Mouse (Mus musculus) gastrocnemius, adult 2 months (tissue): ENCODE data around the gene Xpo4. TPM values are rescaled to one million over a fixed set of nuclear protein-coding genes. Genes with fewer than 3 reads are reported as not detected.
"Not testable (repeated sequence)": the region's sequence is repeated elsewhere in the genome, so short reads cannot be mapped to it uniquely, and the experiment has no call there.

Experiments
- DNase-seq: peaks from one replicate; pipeline ENCODE4 v3.0.0; 2022
- H3K27ac ChIP-seq: fragments of 200-600 bp; 2 replicates; pipeline ENCODE4 v1.8.1; 2022; ENCODE audit warnings: mild to moderate bottlenecking
- H3K4me3 ChIP-seq: fragments of 200-600 bp; 2 replicates; pipeline ENCODE4 v1.8.1; 2022; ENCODE audit warnings: mild to moderate bottlenecking, moderate library complexity
- CTCF ChIP-seq: fragments of 200-600 bp; IDR thresholded peaks from 2 replicates; pipeline ENCODE4 v1.8.1; 2022; ENCODE audit warnings: antibody characterized with exemption, mild to moderate bottlenecking, moderate library complexity
- intact Hi-C: fragments of 180-260 bp; cut with DNase I; formaldehyde crosslinking; loops from one replicate; pipeline ENCODE4 v1.15.1; 2025
- total RNA-seq, 2 experiments: library from RNA; stranded (reverse); gene quantifications; 2 replicates each; pipeline ENCODE4 v1.2.3; 2021

Gene Xpo4
- total RNA-seq, 2 experiments from 2014 or later, result 8.4 to 17.8 TPM

GRCm38 (mm10) chr14:57696066-57696465 is 30.8 kb upstream of the Xpo4 start:
- no peak for DNase-seq
- intact Hi-C loops, result no loop called here
- Histone ChIP-seq H3K27ac (no peak overlapping the region), H3K4me3 (no peak overlapping the region)
- no peak for TF ChIP-seq CTCF

DNA sequence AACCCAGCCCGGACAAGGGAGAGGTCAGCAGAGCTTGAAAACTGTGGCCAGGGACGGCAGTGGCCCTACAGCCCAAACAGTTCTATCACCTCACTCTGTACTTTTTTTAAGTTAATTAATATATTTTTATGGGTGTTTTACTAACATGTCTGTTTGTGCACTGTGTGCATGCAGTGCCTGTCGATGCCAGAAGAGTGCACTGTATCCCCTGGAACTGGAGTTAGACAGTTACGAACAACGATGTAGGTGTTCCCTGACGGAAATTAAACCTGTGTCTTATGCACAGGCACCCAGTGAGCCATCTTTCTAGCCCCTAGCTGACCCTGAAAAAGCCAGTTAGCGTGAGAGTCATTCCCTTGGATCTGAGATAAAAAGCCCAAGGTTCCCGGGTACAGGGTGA is 30.3 kb upstream of the Xpo4 start:
- DNase-seq, result no peak
- H3K27ac ChIP-seq, result no peak overlapping the region
- TF ChIP-seq CTCF, result peak; percentile 49
- intact Hi-C loops, result no loop called here
- no peak overlapping the region for H3K4me3 ChIP-seq

DNA sequence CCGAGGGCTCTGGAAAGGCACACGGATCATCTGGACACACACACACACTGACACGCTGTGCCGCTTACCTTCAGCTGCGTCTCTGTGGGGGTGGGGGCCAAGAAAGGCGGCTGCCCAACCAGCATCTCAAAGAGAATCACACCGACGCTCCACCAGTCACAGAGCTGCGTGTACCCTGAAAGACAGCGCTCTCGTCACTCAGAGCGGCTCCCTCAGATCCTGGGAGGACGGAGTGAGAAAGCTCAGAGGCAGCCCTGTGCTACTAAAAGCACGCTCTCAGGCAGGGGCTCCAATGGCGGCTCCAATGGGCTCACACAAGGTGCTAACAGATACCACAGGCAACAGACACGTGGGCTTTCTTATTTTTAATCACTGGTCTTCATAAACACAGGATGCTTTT is 29.0 kb upstream of the Xpo4 start:
- no peak for TF ChIP-seq CTCF
- intact Hi-C loops, result no loop called here
- no peak overlapping the region for H3K27ac ChIP-seq

GRCm38 (mm10) chr14:57692517-57693130 is 27.4 kb upstream of the Xpo4 start:
- intact Hi-C loops, result no loop called here
- H3K27ac ChIP-seq, result no peak overlapping the region
- H3K4me3 ChIP-seq, result no peak overlapping the region
- DNase-seq, result no peak
- TF ChIP-seq CTCF, result no peak

More for the DNA sequence above, 29.0 kb upstream of the Xpo4 start:
- no peak overlapping the region for H3K4me3 ChIP-seq
- no peak for DNase-seq

DNA sequence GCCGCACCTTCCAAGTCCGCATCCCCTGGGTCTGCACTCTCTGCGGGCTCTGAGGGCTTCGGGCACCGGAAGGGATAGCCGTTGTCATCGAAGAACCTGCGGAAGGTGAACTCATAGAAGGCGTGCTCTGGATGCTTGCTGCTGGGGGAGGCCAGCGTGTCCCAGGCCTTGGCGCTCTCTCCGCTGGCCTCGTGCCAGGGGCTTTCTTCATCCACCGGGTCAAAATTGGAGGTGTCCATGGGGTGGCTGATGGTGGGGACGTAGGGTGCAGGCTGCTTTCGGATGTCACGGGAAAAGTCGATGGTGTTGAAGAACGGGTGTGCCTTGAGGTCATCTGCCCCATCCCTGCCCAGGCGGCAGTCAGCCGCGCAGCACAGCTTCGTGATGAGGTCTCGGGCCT is 26.1 kb upstream of the Xpo4 start:
- intact Hi-C loops, result no loop called here
- H3K4me3 ChIP-seq, result no peak overlapping the region
- no peak for TF ChIP-seq CTCF
- no peak overlapping the region for H3K27ac ChIP-seq
- DNase-seq, result no peak

GRCm38 (mm10) chr14:57690681-57691080 is 25.5 kb upstream of the Xpo4 start:
- H3K27ac ChIP-seq, result no peak overlapping the region
- TF ChIP-seq CTCF, result no peak
- intact Hi-C loops, result no loop called here

DNA sequence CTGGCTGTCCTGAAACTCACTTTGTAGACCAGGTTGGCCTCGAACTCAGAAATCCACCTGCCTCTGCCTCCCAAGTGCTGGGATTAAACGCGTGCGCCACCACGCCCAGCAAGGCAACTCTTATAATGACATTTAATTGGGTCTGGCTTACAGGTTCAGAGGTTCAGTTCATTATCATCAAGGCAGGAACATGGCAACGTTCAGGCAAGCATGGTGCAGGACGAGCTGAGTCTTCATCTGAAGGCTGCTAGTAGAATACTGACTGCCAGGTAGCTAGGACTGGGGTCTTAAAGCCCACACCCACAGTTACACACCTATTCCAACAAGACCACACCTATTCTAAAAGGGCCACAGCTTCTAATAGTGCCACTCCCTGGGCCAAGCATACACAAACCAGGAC is 22.8 kb upstream of the Xpo4 start:
- not testable (repeated sequence) for H3K27ac ChIP-seq, H3K4me3 ChIP-seq, DNase-seq
- intact Hi-C loops, result loop anchor here (10.0 kb wide), 2 partner anchors 57 to 137 kb away; partner anchors contain the start of genes Gm49361, Mrpl57 and Ska3

More at GRCm38 (mm10) chr14:57690681-57691080, 25.5 kb upstream of the Xpo4 start:
- no peak overlapping the region for H3K4me3 ChIP-seq
- no peak for DNase-seq

DNA sequence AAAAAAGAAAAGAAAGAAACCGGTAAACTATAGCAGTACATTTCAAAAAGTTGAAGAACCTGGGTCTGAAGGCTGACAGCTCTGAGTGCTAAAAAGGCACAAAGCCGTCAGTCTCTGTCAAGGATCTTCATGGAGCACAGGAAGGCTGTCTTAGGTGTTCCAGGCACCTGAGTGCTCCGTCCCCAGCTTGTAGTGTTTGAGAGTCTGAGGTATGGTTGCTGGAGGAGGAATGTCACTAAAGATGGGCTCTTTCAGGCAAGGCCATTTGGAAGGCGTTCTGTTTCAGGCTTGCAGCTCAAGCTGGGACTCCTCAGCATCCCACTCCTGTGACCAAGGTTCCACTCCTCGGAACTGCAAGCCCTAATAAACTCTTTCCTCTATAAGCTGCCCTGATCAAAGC is 22.2 kb upstream of the Xpo4 start:
- H3K4me3 ChIP-seq, result no peak overlapping the region
- TF ChIP-seq CTCF, result no peak
- no peak overlapping the region for H3K27ac ChIP-seq
- DNase-seq, result no peak
- intact Hi-C loops, result loop anchor here (10.0 kb wide), 2 partner anchors 57 to 137 kb away; partner anchors contain the start of genes Gm49361, Mrpl57 and Ska3

DNA sequence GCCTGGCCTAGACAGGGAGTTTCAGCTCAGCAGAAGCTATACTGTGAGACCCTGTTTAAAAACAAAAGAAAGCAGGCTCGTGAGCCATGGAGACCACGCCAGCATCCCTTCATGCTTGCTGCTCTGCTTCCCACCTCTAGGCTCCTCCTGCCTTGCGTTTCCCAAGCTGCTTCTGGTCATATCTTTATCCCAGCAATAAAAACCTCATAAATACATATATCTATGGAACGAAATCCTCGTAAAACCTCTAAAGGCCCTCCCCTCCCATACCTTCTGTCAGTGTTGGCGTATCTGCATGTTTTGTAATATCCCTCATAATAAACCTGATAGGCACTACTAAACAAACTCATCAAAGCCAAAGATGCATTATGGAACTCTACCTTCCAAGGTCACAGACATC is 21.4 kb upstream of the Xpo4 start:
- no peak overlapping the region for H3K4me3 ChIP-seq
- intact Hi-C loops, result loop anchor here (10.0 kb wide), 2 partner anchors 58 to 138 kb away; partner anchors contain the start of genes Gm49361, Mrpl57 and Ska3
- DNase-seq, result no peak
- no peak overlapping the region for H3K27ac ChIP-seq
- TF ChIP-seq CTCF, result no peak

DNA sequence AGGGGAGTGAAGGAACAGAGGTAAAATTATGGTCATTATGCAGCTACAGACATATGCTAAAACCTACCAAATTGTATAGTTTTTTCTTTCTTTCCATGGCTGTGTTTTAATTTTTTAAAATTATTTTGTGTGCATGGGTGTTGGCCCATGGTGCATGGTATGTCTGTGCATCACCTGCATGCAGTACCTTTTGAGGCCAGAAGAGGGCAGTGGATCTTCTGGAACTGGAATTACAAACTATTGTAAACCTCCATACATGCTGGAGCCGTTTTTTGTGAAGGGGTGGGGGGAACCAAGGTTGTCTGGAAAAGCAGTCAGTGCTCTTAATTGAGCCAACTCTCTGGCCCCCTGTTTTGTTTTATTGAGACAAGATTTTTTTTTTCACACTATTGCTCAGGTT is 19.3 kb upstream of the Xpo4 start:
- Histone ChIP-seq H3K4me3 (no peak overlapping the region), H3K27ac (no peak overlapping the region)
- DNase-seq, result peak; percentile 69
- peak; percentile 88 for TF ChIP-seq CTCF
- intact Hi-C loops, result loop anchor here (5.0 to 10.0 kb wide), 5 partner anchors 60 to 1428 kb away; partner anchors contain the start of genes Gm49361, Mrpl57, Sap18 and Ska3

GRCm38 (mm10) chr14:57682751-57683150 is 17.5 kb upstream of the Xpo4 start:
- no peak for TF ChIP-seq CTCF
- DNase-seq, result no peak
- Histone ChIP-seq H3K27ac (no peak overlapping the region), H3K4me3 (no peak overlapping the region)
- intact Hi-C loops, result loop anchor here (5.0 to 10.0 kb wide), 5 partner anchors 62 to 1430 kb away; partner anchors contain the start of genes Gm49361, Mrpl57, Sap18 and Ska3

GRCm38 (mm10) chr14:57679958-57680535 is 14.8 kb upstream of the Xpo4 start:
- TF ChIP-seq CTCF, result peak; percentile 92
- no peak overlapping the region for H3K4me3 ChIP-seq
- no peak overlapping the region for H3K27ac ChIP-seq
- intact Hi-C loops, result loop anchor here (1.0 to 10.0 kb wide), 6 partner anchors 65 to 1432 kb away; partner anchors contain the start of genes Gm49361, Mrpl57, Sap18 and Ska3
- DNase-seq, result peak; percentile 85

- intact Hi-C loops, result no loop called here
- DNase-seq, result no peak
- Histone ChIP-seq H3K4me3 (no peak overlapping the region), H3K27ac (no peak overlapping the region)
- no peak for TF ChIP-seq CTCF
These were observed 14.3 kb upstream of the Xpo4 start for GRCm38 (mm10) chr14:57679523-57679922.

GRCm38 (mm10) chr14:57675481-57675880 is 10.3 kb upstream of the Xpo4 start:
- intact Hi-C loops, result no loop called here
- Histone ChIP-seq H3K4me3 (no peak overlapping the region), H3K27ac (no peak overlapping the region)
- peak; percentile 13; the same call in 1 of the 2 replicates for TF ChIP-seq CTCF
- DNase-seq, result no peak
